Mouse (Mus musculus) effector memory CD4-positive, alpha-beta T cell, adult 7 months (primary cell): Measurements from ENCODE around the gene Krt39. TPM values are rescaled to one million over a fixed set of nuclear protein-coding genes. Genes with fewer than 3 reads are reported as not detected.

ENCODE experiments used
- polyA plus RNA-seq: library from polyadenylated mRNA; unstranded; fragments of 100-300 nt; shearing (Covaris generic); gene quantifications from one replicate; pipeline ENCODE4 v1.2.1, GENCODE M21; 2017

The Krt39 gene
- not detected for polyA plus RNA-seq

GRCm38 (mm10) chr11:99521288-99521860 is at the start of gene Krt39:
Gene Krt39 (minus strand): TSS chr11:99521338.

GRCm38 (mm10) chr11:99566530-99566929 is 45.4 kb upstream of the Krt39 start, which contains the start of gene Krtap3-1:
Gene Krtap3-1 (minus strand): TSS chr11:99566630.

GRCm38 (mm10) chr11:99559366-99559765 is 38.2 kb upstream of the Krt39 start, which contains the start of gene Gm11939:
Gene Gm11939 (minus strand): TSS chr11:99559466.

GRCm38 (mm10) chr11:99556753-99557152 is 35.6 kb upstream of the Krt39 start, which contains the start of gene Krtap3-2:
Gene Krtap3-2 (minus strand): TSS chr11:99556853.

GRCm38 (mm10) chr11:99550765-99551164 is 29.6 kb upstream of the Krt39 start, which contains the start of gene Krtap3-3:
Gene Krtap3-3 (minus strand): TSS chr11:99550865.

GRCm38 (mm10) chr11:99492733-99493573 is 28.2 kb downstream of the Krt39 start, which contains the start of gene Krt23:
Gene Krt23 (minus strand): TSS chr11:99493137.

Other genes with a start within 250 kb of the Krt39 start
- not detected for gene Krt24, start 236.1 kb downstream of the Krt39 start, polyA plus RNA-seq
- 0.49 TPM for gene Krt25, start 198.4 kb downstream of the Krt39 start, polyA plus RNA-seq
- 0.11 TPM for gene Krt26, start 183.4 kb downstream of the Krt39 start, polyA plus RNA-seq
- gene Krt27, start 170.2 kb downstream of the Krt39 start, polyA plus RNA-seq = not detected
- gene Krt28, start 146.4 kb downstream of the Krt39 start, polyA plus RNA-seq = 0.26 TPM
- gene Krt10, start 132.0 kb downstream of the Krt39 start, polyA plus RNA-seq = 10.1 TPM
- not detected for gene Krt12, start 99.1 kb downstream of the Krt39 start, polyA plus RNA-seq
- 0.26 TPM for gene Krt20, start 83.2 kb downstream of the Krt39 start, polyA plus RNA-seq
- gene Krt23, start 28.2 kb downstream of the Krt39 start, polyA plus RNA-seq = not detected
- not detected for gene Krt40, start 21.8 kb upstream of the Krt39 start, polyA plus RNA-seq
- gene Krtap3-3, start 29.5 kb upstream of the Krt39 start, polyA plus RNA-seq = not detected
- gene Krtap3-2, start 35.5 kb upstream of the Krt39 start, polyA plus RNA-seq = 0.74 TPM
- not detected for gene Gm11939, start 38.1 kb upstream of the Krt39 start, polyA plus RNA-seq
- gene Krtap3-1, start 45.3 kb upstream of the Krt39 start, polyA plus RNA-seq = not detected
- not detected for gene Krtap1-5, start 59.7 kb upstream of the Krt39 start, polyA plus RNA-seq
- gene Krtap1-4, start 62.3 kb upstream of the Krt39 start, polyA plus RNA-seq = 0.90 TPM
- gene Krtap1-3, start 70.0 kb upstream of the Krt39 start, polyA plus RNA-seq = not detected
- not detected for gene Krtap9-3, start 76.8 kb upstream of the Krt39 start, polyA plus RNA-seq
- gene Gm11938, start 82.0 kb upstream of the Krt39 start, polyA plus RNA-seq = not detected
- gene Gm11937, start 88.9 kb upstream of the Krt39 start, polyA plus RNA-seq = not detected
- gene Krtap2-4, start 93.5 kb upstream of the Krt39 start, polyA plus RNA-seq = not detected
- not detected for gene Gm11562, start 99.1 kb upstream of the Krt39 start, polyA plus RNA-seq
- gene Krtap4-1, start 106.9 kb upstream of the Krt39 start, polyA plus RNA-seq = not detected
- not detected for gene Krtap4-2, start 113.7 kb upstream of the Krt39 start, polyA plus RNA-seq
- gene Krtap4-7, start 122.8 kb upstream of the Krt39 start, polyA plus RNA-seq = not detected
- not detected for gene Gm11555, start 128.9 kb upstream of the Krt39 start, polyA plus RNA-seq
- not detected for gene Gm11563, start 137.6 kb upstream of the Krt39 start, polyA plus RNA-seq
- not detected for gene Krtap4-6, start 144.6 kb upstream of the Krt39 start, polyA plus RNA-seq
- gene Gm14190, start 169.4 kb upstream of the Krt39 start, polyA plus RNA-seq = not detected
- not detected for gene Gm14180, start 213.0 kb upstream of the Krt39 start, polyA plus RNA-seq